Mouse (Mus musculus) liver, postnatal 0 days (tissue): ENCODE results near the gene Dhx32.

Experiments
- CTCF ChIP-seq: sonication (generic); IDR thresholded peaks from 2 replicates; pipeline ENCODE4 v1.5.1; 2016; ENCODE audit warnings: antibody characterized with exemption, low read depth
- EP300 ChIP-seq: IDR thresholded peaks from 2 replicates; pipeline ENCODE4 v1.6.1; 2016; ENCODE audit warnings: antibody characterized with exemption, low read depth, mild to moderate bottlenecking

DNA sequence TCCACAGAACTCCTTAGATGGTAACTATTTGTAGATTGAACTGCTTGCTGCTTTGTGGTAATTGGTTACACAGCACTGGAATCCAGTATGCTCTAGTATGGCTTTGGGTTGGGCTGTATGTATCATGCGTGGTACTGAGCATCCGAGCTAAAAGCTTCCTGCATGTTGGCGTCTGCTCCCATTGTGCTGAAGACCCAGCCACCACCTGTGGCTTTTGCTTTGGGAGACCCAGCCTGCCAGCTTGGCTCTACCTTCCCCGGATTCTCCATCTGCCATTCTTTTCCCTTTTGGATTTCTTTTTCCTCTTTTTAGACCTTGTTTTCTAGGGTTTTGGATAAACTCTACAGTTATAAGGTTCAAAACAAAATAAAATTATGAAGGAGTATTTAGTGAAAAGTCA, 7.6 kb upstream of the Dhx32 start:
- TF ChIP-seq CTCF (no peak), EP300 (no peak)
